Mouse (Mus musculus) bone marrow macrophage, adult 2 months (primary cell): ENCODE measurements around the gene Slc35a1.

ENCODE experiments used
- CTCF ChIP-seq: IDR thresholded peaks from 2 replicates; pipeline ENCODE4 v1.5.1; 2012; ENCODE audit warnings: low read depth, mild to moderate bottlenecking, low read length, moderate library complexity
- POLR2A ChIP-seq: IDR thresholded peaks from 2 replicates; pipeline ENCODE4 v1.6.1; 2012; ENCODE audit warnings: mild to moderate bottlenecking, low read depth, low read length, borderline replicate concordance

DNA sequence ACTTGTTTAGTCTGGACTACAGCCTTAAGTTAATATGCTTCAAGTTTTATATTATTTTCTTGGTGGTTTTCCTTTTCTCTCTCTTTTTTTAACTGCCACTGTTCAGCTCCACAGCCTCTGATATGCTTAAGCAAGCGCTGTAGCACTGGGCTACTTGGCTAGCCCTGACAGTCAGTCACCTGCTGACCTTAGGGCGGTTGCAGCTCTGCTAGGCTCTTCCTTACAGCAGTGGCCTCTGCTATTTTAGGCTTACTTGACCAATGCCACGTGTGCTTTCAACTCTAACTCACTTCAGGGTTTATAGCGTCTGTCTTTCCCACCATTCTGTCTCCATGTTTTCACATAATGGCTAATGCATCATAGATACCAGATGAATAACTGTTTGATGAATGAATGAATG lies 61.7 kb downstream of the Slc35a1 start:
- TF ChIP-seq POLR2A, result no peak
- no peak for TF ChIP-seq CTCF
